Mouse (Mus musculus): Measurements from ENCODE around the gene Hint1.

Gene Hint1

DNA sequence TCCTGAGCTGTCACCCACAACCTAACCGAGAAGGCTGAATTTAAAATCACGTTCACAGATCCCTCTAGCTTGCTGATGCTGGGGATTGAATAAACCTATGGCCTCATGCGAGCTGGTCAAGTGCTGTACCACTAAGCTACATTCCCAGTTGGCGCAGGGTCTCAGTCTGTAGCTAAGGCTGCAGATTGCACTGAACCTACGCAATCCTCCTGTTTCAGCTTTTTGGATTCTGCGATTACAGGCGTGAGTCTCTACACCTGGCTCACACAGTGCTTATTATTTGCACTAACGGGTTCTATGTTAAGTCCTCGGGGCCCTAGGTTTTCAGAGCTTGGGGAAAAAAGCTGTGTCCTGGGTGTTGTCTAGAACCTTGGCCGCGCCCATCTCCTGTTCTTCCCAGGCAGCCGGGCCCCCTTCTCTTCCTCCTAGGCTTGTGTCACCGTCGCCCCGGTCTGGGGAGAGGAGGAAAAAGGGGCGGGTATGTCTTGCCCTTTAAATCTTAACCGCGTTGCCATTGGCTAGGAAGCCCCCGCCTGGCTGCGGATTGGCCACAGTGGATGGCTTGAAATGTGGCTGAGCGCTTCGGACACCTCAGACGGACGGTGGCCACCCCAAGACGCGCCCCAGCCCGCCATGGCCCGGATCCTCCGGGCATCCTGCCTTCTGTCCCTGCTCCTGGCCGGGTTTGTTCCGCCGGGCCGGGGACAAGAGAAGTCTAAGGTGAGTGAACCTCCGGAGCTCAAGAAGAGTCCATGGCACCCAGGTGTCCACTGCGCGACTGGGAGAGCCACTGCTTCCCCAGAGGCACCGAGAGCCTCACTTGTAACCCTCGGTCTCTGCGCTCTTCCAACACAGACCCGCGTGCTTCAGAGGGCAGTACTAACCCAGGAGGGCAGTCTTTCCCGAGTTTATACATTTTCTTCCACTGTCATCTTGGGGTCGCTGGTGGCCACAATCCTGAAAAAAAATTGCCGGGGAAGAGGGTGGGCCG, 36.4 kb downstream of the Hint1 start, which contains the start of gene Gpx3:
Gene Gpx3 (plus strand): TSS at position 121 of the 991 bp plus-strand sequence.
- peak; percentile 74 for DNase-seq

DNA sequence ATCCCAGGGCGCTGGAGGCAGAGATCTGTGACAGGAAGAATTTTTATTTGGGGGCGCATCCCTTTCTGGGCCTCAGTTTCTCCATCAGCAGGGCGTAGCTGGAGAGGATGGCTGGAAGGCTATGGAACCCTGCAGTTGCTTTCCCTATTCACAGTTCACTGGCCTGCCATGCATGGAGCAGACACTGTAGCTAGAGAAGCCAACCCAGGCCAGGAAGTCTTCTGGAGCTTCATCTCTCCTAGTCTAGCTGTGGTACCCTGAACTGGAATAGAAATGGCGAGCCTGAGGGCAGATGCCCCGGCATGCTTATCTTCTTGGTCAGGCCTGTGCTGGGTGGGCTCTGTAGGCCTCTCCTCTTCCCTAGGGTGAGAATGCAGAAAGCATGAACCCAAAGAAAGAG, 37.2 kb downstream of the Hint1 start:
- DNase-seq, result no peak

DNA sequence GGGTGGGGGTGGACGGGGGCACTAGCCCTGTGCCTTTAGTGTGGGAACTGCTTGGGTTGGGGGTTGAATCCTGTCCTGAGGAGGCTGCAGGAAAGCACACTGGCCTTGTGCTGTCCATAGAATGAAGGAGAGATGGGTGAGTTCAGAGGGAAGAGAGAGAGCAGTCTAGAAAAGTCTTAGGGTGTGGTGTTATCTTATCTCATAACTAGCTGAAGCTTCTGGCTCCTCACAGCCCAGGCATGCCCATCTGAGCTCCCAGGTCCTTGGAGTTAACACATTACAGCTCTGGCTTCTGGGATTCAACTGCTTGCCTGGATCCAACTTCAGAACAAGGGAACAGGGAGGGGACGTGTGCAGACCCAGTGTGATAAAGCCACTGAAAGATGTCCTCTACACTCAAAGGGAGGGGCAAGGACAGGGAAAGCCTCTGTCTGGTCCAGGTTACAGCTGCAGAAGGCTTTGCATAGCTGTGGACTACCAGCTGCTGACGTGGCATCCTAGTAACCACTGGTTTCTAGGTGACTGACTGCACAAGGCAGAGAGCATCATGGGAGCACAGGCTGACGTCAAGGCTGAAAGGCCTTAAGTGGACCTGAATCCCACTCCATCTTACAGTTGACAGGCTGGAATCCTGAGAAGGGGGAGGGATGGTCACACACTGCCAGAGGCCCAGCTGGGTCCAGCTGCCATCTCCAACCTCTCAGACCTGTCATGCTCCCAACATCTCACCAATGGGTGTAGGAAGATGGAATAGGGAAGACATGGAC, 37.9 kb downstream of the Hint1 start:
- DNase-seq, result no peak

DNA sequence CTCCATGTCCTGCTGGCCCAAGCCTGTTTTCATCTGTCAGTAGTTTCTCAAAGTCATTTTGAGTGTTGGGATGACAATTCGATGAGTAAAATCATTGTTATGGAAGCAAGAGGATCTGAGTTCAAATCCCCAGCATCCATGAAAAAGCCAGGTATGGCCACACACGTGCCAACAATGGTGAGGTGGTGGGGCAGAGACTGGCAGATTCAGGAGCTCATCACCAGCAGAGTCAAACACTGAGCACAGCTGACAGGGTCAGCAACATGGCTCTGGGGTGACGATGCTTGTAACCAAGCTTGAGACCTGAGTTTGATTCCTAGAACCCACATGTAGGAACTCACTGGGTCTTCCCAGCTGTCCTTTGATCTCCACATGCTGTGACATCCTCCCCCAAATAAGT, 38.9 kb downstream of the Hint1 start:
- no peak for DNase-seq

DNA sequence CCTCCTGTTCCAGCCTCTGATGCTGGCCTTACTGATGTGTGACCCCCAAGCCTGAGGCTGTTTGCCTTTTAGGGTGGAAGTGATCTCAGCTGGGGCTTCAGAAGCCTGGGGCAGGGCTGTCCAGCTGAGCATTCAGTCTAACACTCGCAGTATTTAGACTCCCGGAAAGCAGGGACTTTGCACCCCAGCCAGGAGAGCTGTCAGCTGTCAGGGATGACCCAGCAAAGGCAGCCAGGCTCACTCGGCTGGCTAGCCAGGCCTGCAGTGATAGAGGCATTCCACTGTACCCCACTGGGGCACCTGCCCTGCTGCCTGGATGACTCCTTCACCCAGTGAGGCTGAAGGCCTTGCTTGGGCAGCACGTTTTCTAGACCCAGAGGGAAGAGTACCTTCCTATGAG, 39.7 kb downstream of the Hint1 start:
- no peak for DNase-seq

DNA sequence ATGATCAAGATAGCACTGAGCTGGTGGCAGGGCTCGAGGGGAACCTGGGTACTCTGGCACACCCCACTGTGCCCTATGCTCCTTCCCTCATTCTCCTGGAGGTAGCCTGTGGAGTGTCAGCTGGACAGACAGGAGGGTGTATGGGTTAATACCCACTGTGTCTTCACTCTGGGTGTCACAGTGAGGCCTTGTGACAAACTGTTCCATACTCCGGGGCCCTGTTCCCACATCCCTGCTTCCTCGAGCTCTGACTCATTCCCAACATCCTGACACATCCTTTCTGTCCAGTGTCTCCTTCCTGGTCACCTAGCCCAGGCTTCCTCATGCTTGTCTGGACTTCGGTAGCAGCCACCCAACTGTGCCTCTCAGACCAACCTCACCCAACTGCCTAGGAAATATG, 40.3 kb downstream of the Hint1 start:
- no peak for DNase-seq

DNA sequence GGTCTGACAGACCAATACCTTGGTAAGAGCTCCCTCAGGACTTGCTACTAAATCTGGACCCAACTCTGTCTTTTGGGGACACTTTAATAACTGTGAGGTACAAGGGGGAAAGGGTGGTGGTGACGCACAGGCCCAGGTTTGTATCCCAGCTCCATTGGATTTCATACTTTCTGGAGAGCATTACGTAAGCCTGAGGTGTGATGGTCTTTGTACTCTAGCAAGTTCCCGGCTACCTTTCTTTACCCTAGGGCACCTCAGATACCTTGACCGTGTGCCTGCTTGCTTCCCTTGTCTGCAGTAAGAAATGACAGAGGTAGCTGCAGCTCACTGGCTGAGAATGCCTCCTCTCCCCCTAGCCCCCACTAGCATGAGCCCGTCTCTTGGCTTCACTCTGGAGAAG, 41.1 kb downstream of the Hint1 start:
- no peak for DNase-seq

DNA sequence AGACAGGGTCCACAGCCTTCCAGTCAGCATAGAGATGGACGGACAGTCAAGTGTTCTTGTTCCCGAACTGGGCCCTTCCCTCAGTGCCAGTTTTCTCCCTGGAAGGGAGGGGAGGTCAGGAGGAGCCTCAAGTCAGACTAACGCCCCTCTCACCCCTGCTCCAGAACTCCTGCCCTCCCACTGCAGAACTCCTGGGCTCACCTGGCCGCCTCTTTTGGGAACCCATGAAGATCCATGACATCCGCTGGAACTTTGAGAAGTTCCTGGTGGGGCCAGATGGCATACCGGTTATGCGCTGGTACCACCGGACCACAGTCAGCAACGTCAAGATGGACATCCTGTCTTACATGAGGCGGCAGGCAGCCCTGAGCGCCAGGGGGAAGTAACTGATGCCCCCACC, 43.1 kb downstream of the Hint1 start:
- DNase-seq, result no peak

DNA sequence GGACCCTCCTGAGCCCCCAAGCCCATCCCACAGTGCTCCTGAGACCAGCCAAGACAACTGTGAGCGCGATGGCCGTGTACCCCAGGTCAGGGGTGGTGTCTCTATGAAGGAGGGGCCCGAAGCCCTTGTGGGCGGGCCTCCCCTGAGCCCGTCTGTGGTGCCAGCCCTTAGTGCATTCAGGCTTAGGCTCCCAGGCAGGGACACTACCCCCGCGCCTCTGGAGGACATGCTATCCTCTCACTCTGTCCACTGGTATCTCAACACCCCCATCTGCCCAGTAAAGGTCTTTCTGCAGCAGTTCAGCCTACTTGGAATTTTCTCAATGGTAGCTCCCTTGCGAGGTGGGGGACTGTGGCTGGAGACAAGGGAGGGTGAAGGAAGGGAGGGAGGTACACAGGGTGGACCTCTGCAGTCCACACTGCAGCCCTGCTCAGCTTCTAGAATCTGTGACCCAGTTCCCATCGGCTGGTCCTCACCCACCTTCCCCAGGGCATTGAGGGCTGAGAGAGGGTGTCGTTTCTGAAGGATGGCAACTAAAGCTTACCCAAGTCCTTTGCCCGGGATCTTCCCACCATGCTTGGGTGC, 44.0 kb downstream of the Hint1 start:
- DNase-seq, result no peak

DNA sequence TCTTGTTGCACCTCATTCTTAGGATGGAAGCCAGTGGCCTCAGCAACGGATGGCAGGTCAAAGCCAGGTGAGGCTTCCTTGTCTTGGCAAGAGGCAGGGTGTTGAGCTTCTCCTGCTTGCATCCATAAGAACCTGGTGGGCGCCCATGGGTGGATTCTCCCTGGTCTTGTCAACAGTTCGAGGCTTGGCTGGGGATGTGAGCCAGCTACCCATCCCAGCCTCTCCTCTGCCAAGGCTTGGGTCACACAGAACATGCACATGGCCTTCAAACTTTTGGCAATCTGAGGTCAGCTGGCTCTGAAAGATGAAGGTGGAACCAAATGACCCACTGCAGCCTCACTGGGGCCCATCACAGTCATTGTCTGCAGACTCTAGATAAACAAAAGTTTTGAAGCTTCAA, 45.0 kb downstream of the Hint1 start:
- no peak for DNase-seq

DNA sequence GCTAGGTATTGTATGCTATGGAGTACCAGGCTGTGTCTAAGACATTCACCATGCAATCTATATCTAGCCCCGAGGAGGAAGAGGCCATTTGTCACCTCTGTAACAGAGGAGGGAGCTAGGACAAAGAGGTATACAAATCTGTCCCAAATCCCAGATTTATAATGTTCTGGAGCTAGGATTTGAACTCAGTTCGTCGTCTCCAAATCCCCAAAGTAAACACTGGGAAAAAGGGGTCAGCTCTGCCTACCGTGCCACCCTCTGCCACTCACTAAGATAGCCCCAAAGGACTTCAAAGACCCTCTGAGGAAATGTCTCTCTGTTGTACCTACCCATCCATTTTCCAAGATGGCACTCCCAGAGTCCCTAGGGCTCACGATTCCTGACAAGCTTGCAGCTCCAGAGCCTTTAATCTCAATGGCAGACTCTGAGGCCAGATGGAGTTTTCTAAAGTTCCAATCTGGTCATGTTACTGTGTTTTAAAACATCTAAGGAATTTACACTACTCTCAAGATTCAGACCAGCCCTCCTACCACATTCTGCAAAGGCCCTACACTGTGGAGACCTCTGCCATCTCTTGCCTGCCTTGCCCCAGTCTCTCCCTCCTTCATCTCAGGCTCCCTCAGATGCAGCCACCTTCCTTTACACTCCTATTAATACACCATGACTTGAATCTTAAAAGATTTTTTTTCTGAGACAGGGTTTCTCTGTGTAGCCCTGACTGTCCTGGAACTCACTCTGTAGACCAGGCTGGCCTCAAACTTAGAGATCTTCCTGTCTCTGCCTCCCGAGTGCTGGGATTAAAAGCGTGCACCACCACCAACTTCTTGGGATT, 45.7 kb downstream of the Hint1 start:
- DNase-seq, result no peak

DNA sequence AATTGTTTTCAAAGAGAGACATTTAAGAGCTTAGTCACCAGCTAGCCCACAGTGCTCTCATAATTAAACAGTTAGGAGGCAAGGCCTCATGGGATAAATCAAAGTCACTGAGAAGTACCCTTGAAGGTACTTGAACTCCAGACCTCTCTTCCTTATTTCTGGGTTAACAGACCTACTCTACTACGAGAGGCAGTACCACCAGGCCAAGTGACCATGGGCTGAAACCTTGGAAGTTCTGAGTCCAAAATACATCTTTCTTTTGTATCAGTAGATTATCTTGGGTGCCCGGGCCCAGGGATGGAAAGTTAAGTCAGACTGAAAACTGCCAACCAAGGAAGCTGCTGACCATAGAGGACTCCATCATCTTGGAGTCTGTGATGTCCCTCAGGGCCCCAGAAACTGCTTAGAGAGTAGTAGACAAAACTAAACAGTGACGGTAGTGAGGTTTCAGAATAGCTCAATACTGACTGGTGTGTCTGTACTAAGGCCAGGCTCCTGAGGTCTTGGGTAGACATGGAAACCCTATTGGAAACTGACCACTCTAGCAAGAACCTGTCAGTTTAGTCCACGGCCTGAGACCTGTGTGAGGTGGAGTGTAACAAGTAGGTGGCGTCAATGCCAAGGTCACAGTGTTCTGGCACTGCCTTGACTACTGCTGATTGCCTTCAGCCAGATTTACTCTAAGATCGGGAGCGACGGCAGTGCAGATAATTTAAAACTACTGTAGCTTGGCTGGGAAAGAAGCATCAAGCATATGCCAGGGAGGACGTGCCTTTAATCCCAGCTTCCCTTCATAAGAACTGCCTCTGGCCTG, 46.5 kb downstream of the Hint1 start:
- DNase-seq, result no peak

DNA sequence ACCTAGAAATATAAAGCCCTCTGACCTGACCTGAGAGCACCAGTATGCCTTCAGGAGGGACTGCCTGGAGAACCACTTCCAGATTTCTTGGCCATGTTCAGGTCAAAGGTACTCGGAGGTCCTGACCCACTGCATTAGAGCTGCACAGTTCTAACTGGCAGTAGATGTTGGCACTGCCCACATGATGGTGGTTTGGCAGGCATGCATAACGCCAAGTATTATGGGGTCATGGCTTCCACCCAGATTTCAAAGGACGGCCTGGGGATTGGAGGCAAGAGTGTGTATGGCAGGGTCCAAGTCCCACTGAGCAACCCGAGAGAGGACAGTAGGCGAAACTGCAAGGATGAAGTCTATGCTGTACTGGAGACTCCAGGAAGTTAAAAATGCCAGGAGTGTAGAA, 47.7 kb downstream of the Hint1 start:
- peak in 1 of 2 experiments; percentile 22 for DNase-seq

DNA sequence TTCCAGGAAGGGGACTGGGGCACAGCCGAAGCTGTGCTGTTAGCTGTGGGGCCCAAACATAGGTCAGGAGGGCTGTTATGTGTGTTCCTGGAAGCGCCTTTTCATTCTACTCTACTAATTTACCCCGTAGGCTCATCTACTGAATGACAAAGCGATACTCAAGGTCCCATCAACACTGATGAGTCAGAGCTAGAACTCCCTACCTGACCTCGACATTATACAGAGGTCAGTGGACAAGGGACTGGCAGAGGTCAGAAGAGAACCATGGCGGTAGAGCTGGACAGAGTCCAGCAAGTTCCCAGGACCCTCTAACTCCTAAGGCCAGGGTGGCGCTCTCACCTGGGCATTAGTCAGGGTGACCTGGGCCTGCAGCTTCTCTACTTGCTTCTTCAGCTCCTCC, 51.3 kb downstream of the Hint1 start:
- no peak for DNase-seq

DNA sequence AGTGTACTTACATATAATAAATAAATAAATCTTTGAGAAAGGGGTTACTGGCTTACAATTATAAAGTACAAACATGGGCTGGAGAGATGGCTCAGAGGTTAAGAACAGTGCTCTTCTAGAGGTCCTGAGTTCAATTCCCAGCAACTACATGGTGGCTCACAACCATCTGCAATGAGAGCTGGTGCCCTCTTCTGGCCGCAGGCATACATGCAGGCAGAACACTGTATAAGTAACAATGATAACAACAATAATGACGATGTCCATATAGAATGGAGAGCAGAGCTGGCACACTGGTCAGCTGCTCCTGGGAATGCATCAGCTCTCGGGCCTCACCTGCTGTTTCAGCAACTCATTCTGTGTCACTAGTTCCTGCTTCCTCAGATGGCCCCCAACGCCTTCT, 52.1 kb downstream of the Hint1 start:
- no peak for DNase-seq

Measured in cerebellum, postnatal 36 days (tissue).